Mouse (Mus musculus) ES-E14 (cell line): ENCODE data around the gene Cyp3a16. TPM values are rescaled to one million over a fixed set of nuclear protein-coding genes. Genes with fewer than 3 reads are reported as not detected.
"Not testable (repeated sequence)": the region's sequence is repeated elsewhere in the genome, so short reads cannot be mapped to it uniquely, and the experiment has no call there.

ENCODE experiments used
- DNase-seq: peaks from one replicate; pipeline ENCODE4 v3.0.0-alpha.2; 2013; ENCODE audit warnings: low read depth, low spot score
- H3K27ac ChIP-seq: 2 replicates; pipeline ENCODE4 v1.5.1; 2012; ENCODE audit warnings: low read depth, mild to moderate bottlenecking, low read length, moderate library complexity, mixed read lengths; ENCODE audit not compliant: poor library complexity, insufficient read depth, severe bottlenecking
- H3K36me3 ChIP-seq: 2 replicates; pipeline ENCODE4 v1.6.1; 2012; ENCODE audit warnings: mild to moderate bottlenecking, low read length, moderate library complexity, mixed read lengths; ENCODE audit not compliant: control insufficient read depth, poor library complexity, insufficient read depth, severe bottlenecking
- H3K4me1 ChIP-seq, 2 experiments: fragments of 150-350 bp in 1 of 2; sonication (generic) in 1 of 2; 2 replicates each; pipeline ENCODE4 v1.6.1; 2012; ENCODE audit warnings: low read length in 2 of 2, mild to moderate bottlenecking in 1 of 2, mixed read lengths in 1 of 2; ENCODE audit not compliant: control insufficient read depth in 2 of 2, insufficient read depth in 2 of 2, poor library complexity in 1 of 2
- H3K4me3 ChIP-seq, 2 experiments: fragments of 150-350 bp in 1 of 2; sonication (generic) in 1 of 2; 2 replicates each; pipeline ENCODE4 v1.5.1; 2012; ENCODE audit warnings: low read length in 2 of 2, low read depth in 1 of 2, mild to moderate bottlenecking in 1 of 2, mixed read lengths in 1 of 2; ENCODE audit not compliant: insufficient read depth in 1 of 2, poor library complexity in 1 of 2, severe bottlenecking in 1 of 2
- H3K9ac ChIP-seq: 2 replicates; pipeline ENCODE4 v1.6.1; 2012; ENCODE audit warnings: low read depth, mild to moderate bottlenecking, low read length, mixed read lengths; ENCODE audit not compliant: poor library complexity, insufficient read depth, severe bottlenecking
- H3K9me3 ChIP-seq: fragments of 150-350 bp; sonication (generic); 2 replicates; pipeline ENCODE4 v1.6.1; 2012; ENCODE audit warnings: low read depth, mild to moderate bottlenecking, low read length; ENCODE audit not compliant: control insufficient read depth, insufficient read depth
- CHD2 ChIP-seq: IDR thresholded peaks from 2 replicates; pipeline ENCODE4 v1.6.1; 2014; ENCODE audit warnings: mild to moderate bottlenecking, low read depth, low read length, inconsistent platforms
- HCFC1 ChIP-seq: IDR thresholded peaks from 2 replicates; pipeline ENCODE4 v1.6.1; 2012; ENCODE audit warnings: low read length, inconsistent platforms, borderline replicate concordance; ENCODE audit not compliant: insufficient read depth
- MAFK ChIP-seq: IDR thresholded peaks from 2 replicates; pipeline ENCODE4 v1.6.1; 2014; ENCODE audit warnings: mild to moderate bottlenecking, low read depth, low read length, inconsistent platforms; ENCODE audit not compliant: insufficient read depth
- ZC3H11A ChIP-seq: IDR thresholded peaks from 2 replicates; pipeline ENCODE4 v1.6.1; 2012; ENCODE audit warnings: low read depth, mild to moderate bottlenecking, inconsistent platforms, low read length, borderline replicate concordance
- ZNF384 ChIP-seq: IDR thresholded peaks from 2 replicates; pipeline ENCODE4 v1.6.1; 2012; ENCODE audit warnings: low read depth, low read length, inconsistent platforms
- in situ Hi-C, 2 experiments: fragments of 600-800 bp; cut with MboI; formaldehyde crosslinking; loops; one replicate each; pipeline ENCODE4 v1.15.1; 2025; ENCODE audit warnings: low sequenced_read_pairs in 2 of 2, inconsistent platforms in 1 of 2; ENCODE audit not compliant: unreplicated experiment in 2 of 2
- total RNA-seq: library from RNA; depleted of rRNA; stranded (reverse); fragments of 300-350 nt; gene quantifications from 2 replicates; pipeline ENCODE4 v1.2.3, GENCODE M21; 2012; rRNA removed

Gene Cyp3a16
- total RNA-seq, 1 experiment: not detected

DNA sequence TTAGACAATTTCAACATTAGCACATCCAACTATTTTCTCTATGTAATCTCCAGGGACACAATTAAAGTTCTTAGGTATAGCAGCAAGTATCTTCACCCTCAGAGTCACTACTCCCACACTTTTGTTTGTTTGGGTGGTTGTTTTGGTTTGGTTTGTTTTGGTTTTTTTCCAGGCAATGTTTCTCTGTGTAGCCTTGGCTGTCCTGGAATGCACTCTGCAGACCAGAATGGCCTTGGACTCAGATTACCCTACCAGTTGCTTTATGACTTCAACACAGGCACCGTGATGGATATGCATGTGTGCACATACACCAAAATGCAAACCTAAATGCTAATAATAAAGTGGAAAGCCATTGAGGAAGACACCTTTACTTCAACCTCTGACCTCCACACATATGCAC, 35.8 kb downstream of the Cyp3a16 start:
- no peaks in the 10 kb centered on the region for H3K9me3 ChIP-seq
- no peak overlapping the region for H3K4me3 ChIP-seq
- TF ChIP-seq CHD2 (no peak), ZNF384 (no peak), MAFK (no peak), HCFC1 (no peak), ZC3H11A (no peak)
- DNase-seq: no peak
- H3K36me3 ChIP-seq: no peaks in the 10 kb centered on the region
- H3K27ac ChIP-seq: no peak overlapping the region
- H3K4me1 ChIP-seq: no peaks in the 10 kb centered on the region
- H3K9ac ChIP-seq: no peak overlapping the region
- in situ Hi-C loops: no loop called here

GRCm38 (mm10) chr5:145431004-145431403, 38.5 kb downstream of the Cyp3a16 start:
- H3K4me3 ChIP-seq: no peak overlapping the region
- DNase-seq: no peak
- H3K27ac ChIP-seq: no peak overlapping the region
- in situ Hi-C loops: no loop called here
- no peak overlapping the region for H3K9ac ChIP-seq
- H3K9me3 ChIP-seq: no peaks in the 10 kb centered on the region
- H3K36me3 ChIP-seq: no peaks in the 10 kb centered on the region
- no peak for TF ChIP-seq HCFC1
- no peak for TF ChIP-seq CHD2
- no peak for TF ChIP-seq MAFK
- TF ChIP-seq ZC3H11A: no peak
- no peak for TF ChIP-seq ZNF384
- H3K4me1 ChIP-seq: no peaks in the 10 kb centered on the region

- in situ Hi-C loops: no loop called here
- TF ChIP-seq ZNF384: no peak
- no peak for TF ChIP-seq CHD2
- no peak for TF ChIP-seq MAFK
- no peak for TF ChIP-seq HCFC1
- TF ChIP-seq ZC3H11A: no peak
- no peak overlapping the region for H3K4me3 ChIP-seq
- no peak overlapping the region for H3K9ac ChIP-seq
- H3K4me1 ChIP-seq: no peaks in the 10 kb centered on the region
- no peaks in the 10 kb centered on the region for H3K9me3 ChIP-seq
- DNase-seq: no peak
- no peaks in the 10 kb centered on the region for H3K36me3 ChIP-seq
- no peak overlapping the region for H3K27ac ChIP-seq
These were observed 47.2 kb downstream of the Cyp3a16 start for GRCm38 (mm10) chr5:145422287-145422686.

DNA sequence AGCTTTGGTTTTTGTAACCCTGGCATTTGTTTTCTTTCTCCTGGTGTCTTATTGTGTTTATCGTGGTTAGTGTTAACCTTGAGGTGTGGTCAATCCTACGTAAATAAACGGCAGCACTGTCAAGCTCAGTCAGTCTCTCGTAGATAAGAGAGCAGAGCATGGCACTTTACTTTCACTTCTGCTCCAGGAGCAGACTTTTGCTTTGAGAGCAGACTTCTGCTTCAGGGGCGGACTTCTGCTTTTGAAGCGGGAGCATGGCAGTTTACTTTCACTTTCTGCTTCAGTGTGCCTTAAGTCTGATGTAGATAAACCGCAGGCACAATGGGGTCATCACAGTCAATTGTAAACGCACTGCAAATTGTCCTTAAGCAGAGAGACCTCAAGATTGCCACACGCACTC, 54.1 kb downstream of the Cyp3a16 start:
- H3K36me3 ChIP-seq, H3K27ac ChIP-seq, H3K4me3 ChIP-seq, H3K9ac ChIP-seq, H3K4me1 ChIP-seq, DNase-seq, H3K9me3 ChIP-seq, in situ Hi-C loops: not testable (repeated sequence)

Other genes starting within 250 kb of the Cyp3a16 start
- 31.4 and 36.1 TPM in 2 replicates for gene Zfp655, start 238.0 kb downstream of the Cyp3a16 start, total RNA-seq
- 16.8 and 22.5 TPM in 2 replicates for gene Zscan25, start 189.2 kb downstream of the Cyp3a16 start, total RNA-seq
- not detected in 2 replicates for gene Cyp3a57, start 124.4 kb downstream of the Cyp3a16 start, total RNA-seq
- gene Cyp3a41b, start 115.0 kb upstream of the Cyp3a16 start, total RNA-seq: not detected in 2 replicates